19 mouse cellular contexts compared by ENCODE assay signal in the genomic region with DNA sequence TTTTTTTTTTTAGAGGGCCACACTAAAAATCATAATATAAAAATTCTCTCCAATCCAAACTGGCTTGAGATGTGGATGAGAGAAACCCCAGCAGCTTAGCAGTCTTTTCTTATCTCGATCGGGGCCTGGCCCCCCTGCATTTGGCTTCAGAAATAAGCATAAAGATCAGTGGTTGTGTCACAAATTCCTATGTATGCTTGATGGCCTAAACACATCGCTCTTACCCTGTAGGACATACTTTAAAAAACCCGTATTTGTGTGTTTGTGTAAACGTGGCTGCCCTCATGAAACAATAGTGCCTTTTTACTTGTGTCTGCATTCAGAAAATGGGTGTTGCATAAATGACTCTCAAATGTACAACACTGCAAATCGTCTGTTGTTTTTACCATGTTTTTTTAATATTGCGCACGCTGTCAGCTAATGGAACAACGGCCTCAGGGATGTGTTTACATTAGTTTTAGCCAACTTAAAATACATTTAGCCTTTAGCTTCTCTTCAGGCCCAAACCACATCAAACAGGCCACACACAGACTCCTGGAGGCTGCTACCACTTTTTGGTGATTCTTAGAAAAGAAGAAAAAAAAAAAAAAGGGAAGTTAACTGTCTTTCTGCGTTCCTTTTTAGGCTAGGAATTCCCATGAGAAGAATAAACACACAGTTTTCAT.
DNase-seq lines count a peak whose midpoint lies in the region; ATAC-seq and TF ChIP-seq lines count a peak whose summit lies in the region.
"Had no signal": no experiment of that assay in that cellular context is flagged by ENCODE, and none has a peak within 500 bp of the region (broad histone marks: within the 10 kb centered on the region; RNA-seq: fewer than 3 reads in every experiment).

No protein-coding gene starts in this region.

- dilution Hi-C loops in CH12.LX (cut with MboI; ENCODE audit: extremely low pct_ligation_motif_present, extremely low pct_unique_long_range_greater_than_20kb, low sequenced_read_pairs) = no loop called here

- peak overlapping the region; percentile 72 for H3K27ac ChIP-seq in lung, embryonic 14.5 days (ENCODE audit: low read depth)
- H3K27ac ChIP-seq in CH12.LX (ENCODE audit: insufficient read depth, low read depth) = no peak overlapping the region
- H3K27ac ChIP-seq in MEL (ENCODE audit: control insufficient read depth, low read depth, low read length) = no peak overlapping the region
- H3K27ac ChIP-seq: embryonic facial prominence, embryonic 12.5 days; forebrain, embryonic 12.5 days; hindbrain, embryonic 10.5 days; hindbrain, embryonic 14.5 days had no signal

- peak; percentile 81 for ATAC-seq in lung, embryonic 14.5 days (ENCODE audit: insufficient read depth)
- 0 out of 2 replicates have a peak, but pooled peaks have one; percentile 14 for ATAC-seq in megakaryocyte progenitor cell, adult 5-6 weeks (replicated peaks; ENCODE audit: poor library complexity)
- ATAC-seq: forebrain, embryonic 16.5 days had no signal

- TF ChIP-seq CTCF in lung, embryonic 14.5 days (IDR thresholded peaks at IDR 0.05; ENCODE audit: low read depth) = no peak
- TF ChIP-seq CTCF in CH12.LX (conservative IDR thresholded peaks at IDR 0.05 in 1 of 2, IDR thresholded peaks at IDR 0.05 in 1 of 2; ENCODE audit: low read depth in 2 of 2, low read length in 2 of 2) (no peak), MEL (IDR thresholded peaks at IDR 0.05 in 2 of 3, conservative IDR thresholded peaks at IDR 0.05 in 1 of 3; ENCODE audit: control insufficient read depth in 1 of 3, insufficient read depth in 1 of 3, low read depth in 2 of 3, low read length in 3 of 3, poor library complexity in 1 of 3, severe bottlenecking in 1 of 3) (no peak)

- no peaks in the 10 kb centered on the region for H3K4me1 ChIP-seq in lung, embryonic 14.5 days (ENCODE audit: insufficient read depth)
- H3K4me1 ChIP-seq in CH12.LX (ENCODE audit: control insufficient read depth in 1 of 2, insufficient read depth in 2 of 2) = peaks cover 3 to 15% of the 10 kb centered on the region in 2 experiments; a peak in 3 of 4 replicates
- H3K4me1 ChIP-seq in MEL (ENCODE audit: control insufficient read depth in 1 of 2, insufficient read depth in 2 of 2, low read length in 2 of 2) = no peaks in the 10 kb centered on the region
- H3K4me1 ChIP-seq: embryonic facial prominence, embryonic 12.5 days; forebrain, embryonic 12.5 days; heart, embryonic 12.5 days had no signal

- WGBS in lung, embryonic 14.5 days = 37% methylated on average over 10 of the region's 10 CpGs

- H3K79me2 ChIP-seq in CH12.LX (replicated peaks; ENCODE audit: control insufficient read depth, extremely low read depth, insufficient read depth, poor library complexity, severe bottlenecking) (no peaks in the 10 kb centered on the region), MEL (ENCODE audit: control insufficient read depth, insufficient read depth, low read length, poor library complexity) (no peaks in the 10 kb centered on the region)

- DNase-seq in lung, embryonic 14.5 days = peak; percentile 82
- no peak for DNase-seq in lung, postnatal 25 days (ENCODE audit: low spot score)
- DNase-seq in CH12.LX (ENCODE audit: extremely low read depth) = no peak
- no peak for DNase-seq in MEL (ENCODE audit: low read depth, low spot score)
- DNase-seq in frontal cortex, postnatal 10 days (ENCODE audit: low spot score in 2 of 2) = no peak
- DNase-seq in adrenal gland, adult 8-10 months = no peak
- DNase-seq: adrenal gland, adult 2 months; adrenal gland, postnatal 36 days; cerebellum, adult 2 months; cerebellum, postnatal 10 days; embryo, embryonic 11 days; gastrocnemius, postnatal 25 days had no signal

- no peak overlapping the region for H3K4me2 ChIP-seq in lung, embryonic 14.5 days
- no peak overlapping the region for H3K4me2 ChIP-seq in CH12.LX (ENCODE audit: insufficient read depth, low read depth, poor library complexity, severe bottlenecking)
- H3K4me2 ChIP-seq: embryonic facial prominence, embryonic 12.5 days; forebrain, embryonic 12.5 days; heart, embryonic 12.5 days; hindbrain, embryonic 14.5 days had no signal

- no peak for TF ChIP-seq RAD21 in CH12.LX (IDR thresholded peaks at IDR 0.05; ENCODE audit: low read depth, low read length)
- TF ChIP-seq RAD21 in MEL (IDR thresholded peaks at IDR 0.05; ENCODE audit: low read depth, low read length) = no peak

- H3K9me3 ChIP-seq in lung, embryonic 14.5 days (ENCODE audit: low read depth, low read length) = no peaks in the 10 kb centered on the region
- no peaks in the 10 kb centered on the region for H3K9me3 ChIP-seq in CH12.LX (replicated peaks; ENCODE audit: low read length)
- no peaks in the 10 kb centered on the region for H3K9me3 ChIP-seq in MEL (replicated peaks; ENCODE audit: insufficient read depth, low read length)
- H3K9me3 ChIP-seq: embryonic facial prominence, embryonic 12.5 days; forebrain, embryonic 12.5 days; hindbrain, embryonic 10.5 days had no signal

- H3K4me3 ChIP-seq in lung, embryonic 14.5 days (ENCODE audit: low read depth, low read length) = no peak overlapping the region
- H3K4me3 ChIP-seq in CH12.LX (replicated peaks in 1 of 3; ENCODE audit: low read depth in 2 of 3, low read length in 2 of 3, poor library complexity in 1 of 3) (no peak overlapping the region), MEL (ENCODE audit: control insufficient read depth in 1 of 2, insufficient read depth in 1 of 2, low read depth in 2 of 2, low read length in 2 of 2) (no peak overlapping the region)
- H3K4me3 ChIP-seq: embryonic facial prominence, embryonic 12.5 days; forebrain, embryonic 12.5 days; heart, embryonic 12.5 days; hindbrain, embryonic 10.5 days had no signal

- no peaks in the 10 kb centered on the region for H3K27me3 ChIP-seq in lung, embryonic 14.5 days (ENCODE audit: insufficient read depth, low read length)
- H3K27me3 ChIP-seq in CH12.LX (replicated peaks) (no peaks in the 10 kb centered on the region), MEL (ENCODE audit: control insufficient read depth in 1 of 2, insufficient read depth in 2 of 2, low read length in 2 of 2) (no peaks in the 10 kb centered on the region)
- H3K27me3 ChIP-seq: heart, embryonic 12.5 days had no signal

- TF ChIP-seq EP300 in CH12.LX (IDR thresholded peaks at IDR 0.05; ENCODE audit: low read length) (no peak), MEL (IDR thresholded peaks at IDR 0.05; ENCODE audit: low read depth in 1 of 2, low read length in 2 of 2) (no peak)

- H3K9ac ChIP-seq in lung, embryonic 14.5 days = no peak overlapping the region
- H3K9ac ChIP-seq in CH12.LX (ENCODE audit: insufficient read depth, low read depth) = no peak overlapping the region
- no peak overlapping the region for H3K9ac ChIP-seq in MEL (ENCODE audit: control insufficient read depth, low read depth, low read length, poor library complexity, severe bottlenecking)
- H3K9ac ChIP-seq: embryonic facial prominence, embryonic 12.5 days; forebrain, embryonic 12.5 days; heart, embryonic 12.5 days; hindbrain, embryonic 14.5 days had no signal

- H3K36me3 ChIP-seq in lung, embryonic 14.5 days (ENCODE audit: insufficient read depth) = no peaks in the 10 kb centered on the region
- H3K36me3 ChIP-seq in CH12.LX (replicated peaks in 1 of 2; ENCODE audit: control insufficient read depth in 1 of 2, insufficient read depth in 1 of 2, low read length in 1 of 2) (no peaks in the 10 kb centered on the region), MEL (ENCODE audit: control insufficient read depth in 1 of 2, insufficient read depth in 2 of 2, low read length in 2 of 2) (no peaks in the 10 kb centered on the region)
- H3K36me3 ChIP-seq: embryonic facial prominence, embryonic 12.5 days; forebrain, embryonic 12.5 days; heart, embryonic 12.5 days; hindbrain, embryonic 10.5 days had no signal

- in situ Hi-C loops in CH12.LX (cut with MboI; ENCODE audit: low pct_ligation_motif_present, low pct_unique_long_range_greater_than_20kb, low sequenced_read_pairs) = no loop called here

- TF ChIP-seq POLR2A in CH12.LX (IDR thresholded peaks at IDR 0.05; ENCODE audit: low read depth, low read length) (no peak), MEL (IDR thresholded peaks at IDR 0.05; ENCODE audit: control insufficient read depth in 1 of 2, insufficient read depth in 1 of 2, low read depth in 1 of 2, low read length in 2 of 2, poor library complexity in 1 of 2) (no peak)

TF ChIP-seq in CH12.LX, 34 proteins besides CTCF, POLR2A, EP300 and RAD21:
- TF ChIP-seq ZNF384 (IDR thresholded peaks at IDR 0.05; ENCODE audit: low read depth, low read length) = peak; percentile 85
- no peak for TF ChIP-seq ELF1 (IDR thresholded peaks at IDR 0.05; ENCODE audit: low read depth, low read length)

TF ChIP-seq in MEL, 35 proteins besides CTCF, POLR2A, EP300 and RAD21:
- TF ChIP-seq GABPA (IDR thresholded peaks at IDR 0.05; ENCODE audit: low read depth, low read length) = no peak
- TF ChIP-seq ZMIZ1 (IDR thresholded peaks at IDR 0.05; ENCODE audit: low read depth, low read length) = no peak
- TF ChIP-seq ZNF384 (IDR thresholded peaks at IDR 0.05; ENCODE audit: low read depth, low read length) = peak; percentile 18; the same call in 1 of the 2 replicates
